9 mouse cellular contexts compared by ENCODE assay signal in genomic region chr12:112742768-112743167, GRCm38 (mm10). TPM values are rescaled to one million over a fixed set of nuclear protein-coding genes. Genes with fewer than 3 reads are reported as not detected.
A peak's percentile ranks its signal among the peaks of the same experiment; 100 is the strongest.
DNase-seq lines count a peak whose midpoint lies in the region; ATAC-seq and TF ChIP-seq lines count a peak whose summit lies in the region.
"Had no signal": no experiment of that assay in that cellular context is flagged by ENCODE, and none has a peak within 500 bp of the region (broad histone marks: within the 10 kb centered on the region; RNA-seq: fewer than 3 reads in every experiment).

No protein-coding gene starts in this region.

- H3K79me2 ChIP-seq in heart, adult 2 months (replicated peaks; ENCODE audit: control insufficient read depth, insufficient read depth, low read length) = no peaks in the 10 kb centered on the region

- TF ChIP-seq CTCF in gastrocnemius, adult 2 months (IDR thresholded peaks at IDR 0.05) = no peak
- TF ChIP-seq CTCF in heart, adult 2 months (IDR thresholded peaks at IDR 0.05) = no peak

- no peaks in the 10 kb centered on the region for H3K36me3 ChIP-seq in heart, adult 2 months (ENCODE audit: control insufficient read depth, insufficient read depth, low read length)
- H3K36me3 ChIP-seq in intestine, embryonic 15.5 days = peaks cover 16% of the 10 kb centered on the region

- WGBS in heart, adult 2 months = 32% methylated on average over 6 of the region's 6 CpGs
- 65% methylated on average over 6 of the region's 6 CpGs for WGBS in intestine, embryonic 15.5 days

- H3K4me2 ChIP-seq in intestine, embryonic 15.5 days (replicated peaks) = 0 out of 2 replicates have a peak overlapping the region, but pooled peaks have one; percentile 6

- H3K9ac ChIP-seq in heart, adult 2 months (ENCODE audit: low read depth, low read length) = peak overlapping the region; percentile 45
- peak overlapping the region; percentile 17; the same call in 1 of the 2 replicates for H3K9ac ChIP-seq in intestine, embryonic 15.5 days

- peak; percentile 14; the same call in 1 of the 2 replicates for TF ChIP-seq POLR2A in heart, adult 2 months (IDR thresholded peaks at IDR 0.05; ENCODE audit: insufficient read depth, low read depth, low read length)

- H3K27me3 ChIP-seq in heart, adult 2 months (ENCODE audit: control insufficient read depth, insufficient read depth, low read length) = no peaks in the 10 kb centered on the region
- H3K27me3 ChIP-seq in intestine, embryonic 15.5 days (replicated peaks) = no peaks in the 10 kb centered on the region

- H3K4me3 ChIP-seq in gastrocnemius, adult 2 months = peak overlapping the region; percentile 64
- peak overlapping the region; percentile 32 for H3K4me3 ChIP-seq in heart, adult 2 months
- no peak overlapping the region for H3K4me3 ChIP-seq in intestine, embryonic 15.5 days (replicated peaks)

- H3K9me3 ChIP-seq in intestine, embryonic 15.5 days = no peaks in the 10 kb centered on the region

- H3K4me1 ChIP-seq in heart, adult 2 months (ENCODE audit: control insufficient read depth, insufficient read depth, low read length) = peaks cover 7% of the 10 kb centered on the region
- H3K4me1 ChIP-seq in intestine, embryonic 15.5 days (replicated peaks) = peaks cover 20% of the 10 kb centered on the region; the same call in 1 of the 2 replicates

- H3K27ac ChIP-seq in gastrocnemius, adult 2 months = peak overlapping the region; percentile 87
- peak overlapping the region; percentile 90 for H3K27ac ChIP-seq in heart, adult 2 months
- H3K27ac ChIP-seq in intestine, embryonic 15.5 days = peak overlapping the region; percentile 63

- ATAC-seq in CD4-positive, CD25-positive, alpha-beta regulatory T cell, adult 4 months = peak; percentile 35
- peak; percentile 18; the same call in 1 of the 2 replicates for ATAC-seq in intestine, embryonic 15.5 days
- no peak for ATAC-seq in activated CD4-positive, CD25-positive, alpha-beta regulatory T cell, adult 4 months

- DNase-seq in gastrocnemius, adult 2 months = peak; percentile 43
- no peak for DNase-seq in gastrocnemius, adult 8-10 months (ENCODE audit: low spot score in 2 of 2)
- peak; percentile 57 to 66 for DNase-seq in heart, adult 2 months
- DNase-seq in urinary bladder, adult 2 months (ENCODE audit: low spot score) = no peak
- no peak for DNase-seq in frontal cortex, postnatal 10 days (ENCODE audit: low spot score in 2 of 2)

- TF ChIP-seq EP300 in heart, adult 2 months (IDR thresholded peaks at IDR 0.05; ENCODE audit: insufficient read depth, low read depth, low read length) = no peak

- intact Hi-C loops in gastrocnemius, adult 2 months (cut with DNase I) = no loop called here
- intact Hi-C loops in heart, adult 2 months (cut with DNase I) = no loop called here

RNA-seq across cellular contexts. Expression of gene Pld4, which starts 17.7 kb away (rescaled TPM):
- 1 to 10 TPM; 1.7 to 4.0 TPM for total RNA-seq in gastrocnemius, adult 2 months (2021)
- 1 to 10 TPM in 3 of 4 experiments, under 1 TPM in 1; 0.48 to 2.5 (median 1.7) TPM for total RNA-seq in gastrocnemius, adult 8-10 months (2022)
- polyA plus RNA-seq in CD4-positive, CD25-positive, alpha-beta regulatory T cell, adult 4 months (2017; shearing (Covaris generic)) = 1 to 10 TPM; 1.7 to 7.2 TPM
- 1 to 10 TPM; 6.6 to 6.8 TPM for total RNA-seq in heart, adult 2 months (2021)
- polyA plus RNA-seq in heart, adult 2 months (2012; rRNA removed) = 17.2 and 23.5 TPM in 2 replicates
- polyA plus RNA-seq in intestine, embryonic 15.5 days (2015; fragmentation: Nextera tagmentation; extraction: Ambion mirVana) = 11.6 and 12.6 TPM in 2 replicates
- 38.7 and 38.8 TPM in 2 replicates for polyA plus RNA-seq in urinary bladder, adult 2 months (2012; rRNA removed)
- 1 to 10 TPM in 1 of 2 experiments, under 1 TPM in 1; 0.50 to 4.7 TPM for polyA plus RNA-seq in activated CD4-positive, CD25-positive, alpha-beta regulatory T cell, adult 4 months (2017; shearing (Covaris generic))

RNA-seq across cellular contexts. Expression of gene Cep170b, which starts 22.5 kb away (rescaled TPM):
- 10 to 100 TPM in 1 of 2 experiments, 1 to 10 TPM in 1; 9.8 to 13.6 TPM for total RNA-seq in gastrocnemius, adult 2 months (2021)
- total RNA-seq in gastrocnemius, adult 8-10 months (2022) = 10 to 100 TPM in 3 of 4 experiments, 1 to 10 TPM in 1; 9.8 to 18.4 (median 12.5) TPM
- polyA plus RNA-seq in CD4-positive, CD25-positive, alpha-beta regulatory T cell, adult 4 months (2017; shearing (Covaris generic)) = 1 to 10 TPM; 2.4 to 4.9 TPM
- total RNA-seq in heart, adult 2 months (2021) = 10 to 100 TPM; 10.8 to 11.5 TPM
- 9.6 and 10.7 TPM in 2 replicates for polyA plus RNA-seq in heart, adult 2 months (2012; rRNA removed)
- polyA plus RNA-seq in intestine, embryonic 15.5 days (2015; fragmentation: Nextera tagmentation; extraction: Ambion mirVana) = 20.1 and 22.4 TPM in 2 replicates
- polyA plus RNA-seq in urinary bladder, adult 2 months (2012; rRNA removed) = 33.2 and 42.5 TPM in 2 replicates
- polyA plus RNA-seq in activated CD4-positive, CD25-positive, alpha-beta regulatory T cell, adult 4 months (2017; shearing (Covaris generic)) = 1 to 10 TPM; 2.3 to 2.5 TPM

RNA-seq across cellular contexts. Expression of gene Ahnak2, which starts 59.7 kb away (rescaled TPM):
- total RNA-seq in gastrocnemius, adult 2 months (2021) = 1 to 10 TPM; 5.0 to 8.5 TPM
- 1 to 10 TPM; 6.9 to 8.7 (median 7.6) TPM for total RNA-seq in gastrocnemius, adult 8-10 months (2022)
- polyA plus RNA-seq in CD4-positive, CD25-positive, alpha-beta regulatory T cell, adult 4 months (2017; shearing (Covaris generic)) = not detected
- total RNA-seq in heart, adult 2 months (2021) = 10 to 100 TPM; 14.8 to 15.7 TPM
- polyA plus RNA-seq in heart, adult 2 months (2012; rRNA removed) = 5.4 and 7.5 TPM in 2 replicates
- polyA plus RNA-seq in intestine, embryonic 15.5 days (2015; fragmentation: Nextera tagmentation; extraction: Ambion mirVana) = 2.3 and 3.0 TPM in 2 replicates
- polyA plus RNA-seq in urinary bladder, adult 2 months (2012; rRNA removed) = 40.7 and 65.9 TPM in 2 replicates
- polyA plus RNA-seq in activated CD4-positive, CD25-positive, alpha-beta regulatory T cell, adult 4 months (2017; shearing (Covaris generic)) = not detected
- total RNA-seq: neutrophil, adult 5-6 weeks had no signal

Comparison
In these comparisons a context has a peak if more than half of its experiments do, and no peak if none do; other contexts are left out.
1. DNase-seq: peak in gastrocnemius, adult 2 months (single experiment) and heart, adult 2 months (2 of 2); none in gastrocnemius, adult 8-10 months (0 of 2), urinary bladder, adult 2 months (single experiment) and frontal cortex, postnatal 10 days (0 of 2).
2. Peak in every context shown above with its lines, with median percentiles within 50 percentile points of each other: H3K27ac ChIP-seq.